Mouse (Mus musculus) brain, embryonic 14.5 days (tissue): ENCODE data around the gene Icmt.

Experiments
- CTCF ChIP-seq: fragments of 200-500 bp; IDR thresholded peaks from 2 replicates; pipeline ENCODE4 v1.5.1; 2012; ENCODE audit warnings: inconsistent platforms, mild to moderate bottlenecking, moderate library complexity, borderline replicate concordance; ENCODE audit not compliant: insufficient read depth, insufficient read length; ENCODE audit errors: extremely low read depth
- POLR2A ChIP-seq: fragments of 200-500 bp; IDR thresholded peaks from 2 replicates; pipeline ENCODE4 v1.6.1; 2012; ENCODE audit warnings: mild to moderate bottlenecking, inconsistent platforms, borderline replicate concordance; ENCODE audit not compliant: poor library complexity, insufficient read depth, insufficient read length, severe bottlenecking; ENCODE audit errors: extremely low read depth

DNA sequence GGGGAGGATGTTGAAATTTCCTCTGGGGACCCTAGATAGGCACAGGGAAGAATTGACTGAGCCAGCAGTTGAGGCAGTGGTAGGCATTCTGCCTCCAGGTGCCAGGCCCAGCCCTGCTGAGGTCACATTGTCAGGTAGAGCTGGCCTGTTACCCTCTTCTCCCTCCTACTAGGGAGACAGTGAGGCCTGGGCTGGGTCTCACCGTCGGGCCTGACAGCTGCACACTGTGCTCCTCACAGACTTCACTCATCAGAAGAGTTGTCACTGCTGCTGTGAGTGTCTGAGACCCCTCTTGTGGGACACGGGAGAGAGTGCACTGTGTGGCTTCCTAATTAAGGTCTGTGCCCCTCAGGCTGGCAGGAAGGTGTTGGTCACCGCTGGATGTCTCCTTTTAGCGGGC, 31.2 kb upstream of the Icmt start:
- no peak for TF ChIP-seq CTCF
- TF ChIP-seq POLR2A, result no peak
